Mouse (Mus musculus) neural tube, embryonic 14.5 days (tissue): Measurements from ENCODE around the gene Jak2. TPM values are rescaled to one million over a fixed set of nuclear protein-coding genes. Genes with fewer than 3 reads are reported as not detected.
A peak's percentile ranks its signal among the peaks of the same experiment; 100 is the strongest.

Source experiments
- ATAC-seq: fragments of 200-750 bp; cut with Nextera tagmentation; 2 replicates; pipeline ENCODE4 v1.8.0; 2017; ENCODE audit warnings: low read depth, mild to moderate bottlenecking, moderate TSS enrichment, moderate library complexity
- H3K27ac ChIP-seq: fragments of 300-500 bp; sonication (generic); 2 replicates; pipeline ENCODE4 v1.5.1; 2014; ENCODE audit warnings: low read depth, mild to moderate bottlenecking, control low read depth, low read length, moderate library complexity, mixed read lengths
- H3K27me3 ChIP-seq: fragments of 300-500 bp; sonication (generic); 2 replicates; pipeline ENCODE4 v1.6.1; 2014; ENCODE audit warnings: low read length; ENCODE audit not compliant: control insufficient read depth, insufficient read depth
- H3K36me3 ChIP-seq: fragments of 300-500 bp; sonication (generic); 2 replicates; pipeline ENCODE4 v1.6.1; 2014; ENCODE audit warnings: low read length, mixed read lengths; ENCODE audit not compliant: control insufficient read depth, insufficient read depth
- H3K4me1 ChIP-seq: fragments of 300-500 bp; sonication (generic); 2 replicates; pipeline ENCODE4 v1.6.1; 2014; ENCODE audit warnings: low read length; ENCODE audit not compliant: control insufficient read depth, insufficient read depth
- H3K4me2 ChIP-seq: fragments of 300-500 bp; sonication (generic); 2 replicates; pipeline ENCODE4 v1.6.1; 2014; ENCODE audit warnings: mild to moderate bottlenecking, low read depth, low read length, control low read depth
- H3K4me3 ChIP-seq: fragments of 300-500 bp; sonication (generic); 2 replicates; pipeline ENCODE4 v1.5.1; 2014; ENCODE audit warnings: low read depth, low read length, control low read depth, mixed read lengths
- H3K9ac ChIP-seq: fragments of 300-500 bp; sonication (generic); replicated peaks from 2 replicates; pipeline ENCODE4 v1.6.1; 2014; ENCODE audit warnings: low read depth, mild to moderate bottlenecking, control low read depth, low read length, mixed read lengths
- H3K9me3 ChIP-seq: fragments of 300-500 bp; sonication (generic); 2 replicates; pipeline ENCODE4 v1.6.1; 2016; ENCODE audit warnings: low read length; ENCODE audit not compliant: control insufficient read depth
- whole genome bisulfite sequencing: fragments of 180-500 bp; shearing (Covaris S2); extraction: QIAGEN DNeasy Blood & Tissue Kit; methylation state at CpG from one replicate; pipeline ENCODE4 v1.1.7; 2014; 5-methylcytosine and 5-hydroxymethylcytosine counted together
- polyA plus RNA-seq: library from polyadenylated mRNA; unstranded; fragments of >200 nt; fragmentation: Nextera tagmentation; extraction: Ambion mirVana; gene quantifications from 2 replicates; pipeline ENCODE4 v1.2.1, GENCODE M21; 2014

Jak2 gene
- polyA plus RNA-seq, 1 experiment from 2014 or later = 18.5 TPM

DNA sequence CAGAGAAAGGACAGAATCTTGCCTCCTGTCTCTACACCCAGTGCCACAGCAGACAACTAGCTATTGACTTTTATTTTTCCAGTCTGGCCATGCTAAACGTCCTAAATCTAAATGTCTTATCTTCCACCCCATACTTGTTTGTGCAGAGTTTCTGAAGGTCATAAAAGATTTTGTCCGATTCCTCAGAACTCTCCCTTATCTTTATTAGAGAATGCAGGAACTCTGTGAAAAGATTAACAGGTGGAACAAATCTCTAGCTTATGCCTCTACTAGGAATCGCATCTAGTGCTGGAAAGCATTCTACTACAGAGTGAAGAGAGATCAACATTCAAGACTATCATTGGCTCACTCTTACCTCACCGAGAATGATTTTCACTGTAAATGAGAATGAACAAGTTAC lies 1.7 kb upstream of the Jak2 start:
- Histone ChIP-seq H3K9me3 (no peaks in the 10 kb centered on the region), H3K36me3 (no peaks in the 10 kb centered on the region), H3K4me2 (peak overlapping the region; percentile 75), H3K4me1 (peaks cover 34% of the 10 kb centered on the region), H3K27me3 (no peaks in the 10 kb centered on the region), H3K27ac (peak overlapping the region; percentile 95; the same call in 1 of the 2 replicates), H3K4me3 (peak overlapping the region; percentile 97), H3K9ac (peak overlapping the region; percentile 99; the same call in 1 of the 2 replicates)
- 47% methylated on average over 4 of the region's 4 CpGs for WGBS
- ATAC-seq = no peak

- under 1% methylated on average over 34 of the region's 44 CpGs for WGBS
Measured at GRCm38 (mm10) chr19:29251958-29252801, 552 bp downstream of the Jak2 start.

GRCm38 (mm10) chr19:29252831-29253545 lies 1.4 kb downstream of the Jak2 start:
- H3K9ac ChIP-seq = peak overlapping the region; percentile 99
- H3K4me1 ChIP-seq = peaks cover 38% of the 10 kb centered on the region
- H3K9me3 ChIP-seq = no peaks in the 10 kb centered on the region
- no peak overlapping the region; the same call in 1 of the 2 replicates for H3K27ac ChIP-seq
- H3K36me3 ChIP-seq = no peaks in the 10 kb centered on the region
- no peaks in the 10 kb centered on the region for H3K27me3 ChIP-seq
- WGBS = 22% methylated on average over 10 of the region's 10 CpGs
- H3K4me2 ChIP-seq = peak overlapping the region; percentile 75
- peak overlapping the region; percentile 97 for H3K4me3 ChIP-seq
- no peak for ATAC-seq

More at GRCm38 (mm10) chr19:29251958-29252801, 552 bp downstream of the Jak2 start:
- Histone ChIP-seq H3K9ac (peak overlapping the region; percentile 99), H3K9me3 (no peaks in the 10 kb centered on the region), H3K4me2 (peak overlapping the region; percentile 75), H3K4me1 (peaks cover 38% of the 10 kb centered on the region), H3K4me3 (peak overlapping the region; percentile 97), H3K36me3 (no peaks in the 10 kb centered on the region), H3K27me3 (no peaks in the 10 kb centered on the region), H3K27ac (peak overlapping the region; percentile 95)
- peak; percentile 73 for ATAC-seq

DNA sequence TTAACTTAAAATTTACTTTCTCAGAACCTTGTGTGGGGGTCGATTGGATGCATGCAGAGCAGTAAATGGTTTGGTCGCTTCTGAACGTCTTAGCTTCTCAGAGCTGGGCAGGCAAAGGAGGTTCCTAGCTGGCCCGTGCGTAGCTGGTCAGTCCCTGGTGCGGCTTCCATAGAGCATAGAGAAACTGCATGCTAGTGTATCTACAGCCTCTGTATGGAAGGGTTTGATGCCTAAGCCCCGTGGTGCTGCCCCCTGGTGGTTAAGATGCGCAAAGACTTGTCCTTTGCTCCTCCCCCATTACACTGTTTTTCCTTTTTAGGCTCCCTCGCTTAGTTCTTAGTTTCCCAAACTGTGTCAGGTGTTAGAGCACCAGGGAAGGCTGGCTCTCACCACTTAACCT lies 2.1 kb downstream of the Jak2 start:
- Histone ChIP-seq H3K27ac (no peak overlapping the region), H3K9me3 (no peaks in the 10 kb centered on the region), H3K27me3 (no peaks in the 10 kb centered on the region), H3K4me3 (peak overlapping the region; percentile 97), H3K36me3 (no peaks in the 10 kb centered on the region), H3K4me1 (peaks cover 33% of the 10 kb centered on the region), H3K9ac (no peak overlapping the region; the same call in 1 of the 2 replicates), H3K4me2 (peak overlapping the region; percentile 75)
- peak; percentile 36; the same call in 1 of the 2 replicates for ATAC-seq
- 3% methylated on average over 9 of the region's 9 CpGs for WGBS

DNA sequence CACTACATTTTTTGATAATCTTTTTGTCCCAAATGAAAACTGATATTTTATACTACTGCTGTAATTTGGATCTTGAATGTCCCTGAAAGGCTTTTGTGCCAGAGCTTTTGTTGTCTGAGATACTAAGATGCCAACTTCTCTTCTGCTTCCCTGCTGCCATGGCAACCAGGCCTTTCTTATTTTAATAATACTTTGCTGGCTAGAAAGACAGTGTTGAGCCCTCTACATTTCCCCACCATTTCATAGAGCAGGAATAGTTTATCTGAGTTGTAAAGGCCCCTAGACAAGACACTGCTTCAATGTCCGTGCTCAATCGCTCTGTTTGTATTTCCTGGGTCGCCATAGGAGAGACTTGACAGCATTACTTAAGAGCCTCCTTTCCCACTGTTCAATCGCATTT lies 3.0 kb downstream of the Jak2 start:
- no peaks in the 10 kb centered on the region for H3K36me3 ChIP-seq
- WGBS = 24% methylated on average over 4 of the region's 4 CpGs
- H3K4me2 ChIP-seq = peak overlapping the region; percentile 75
- no peak for ATAC-seq
- H3K27me3 ChIP-seq = no peaks in the 10 kb centered on the region
- H3K9me3 ChIP-seq = no peaks in the 10 kb centered on the region
- H3K4me1 ChIP-seq = peaks cover 26% of the 10 kb centered on the region
- no peak overlapping the region for H3K9ac ChIP-seq
- no peak overlapping the region for H3K4me3 ChIP-seq
- H3K27ac ChIP-seq = no peak overlapping the region; the same call in 1 of the 2 replicates

DNA sequence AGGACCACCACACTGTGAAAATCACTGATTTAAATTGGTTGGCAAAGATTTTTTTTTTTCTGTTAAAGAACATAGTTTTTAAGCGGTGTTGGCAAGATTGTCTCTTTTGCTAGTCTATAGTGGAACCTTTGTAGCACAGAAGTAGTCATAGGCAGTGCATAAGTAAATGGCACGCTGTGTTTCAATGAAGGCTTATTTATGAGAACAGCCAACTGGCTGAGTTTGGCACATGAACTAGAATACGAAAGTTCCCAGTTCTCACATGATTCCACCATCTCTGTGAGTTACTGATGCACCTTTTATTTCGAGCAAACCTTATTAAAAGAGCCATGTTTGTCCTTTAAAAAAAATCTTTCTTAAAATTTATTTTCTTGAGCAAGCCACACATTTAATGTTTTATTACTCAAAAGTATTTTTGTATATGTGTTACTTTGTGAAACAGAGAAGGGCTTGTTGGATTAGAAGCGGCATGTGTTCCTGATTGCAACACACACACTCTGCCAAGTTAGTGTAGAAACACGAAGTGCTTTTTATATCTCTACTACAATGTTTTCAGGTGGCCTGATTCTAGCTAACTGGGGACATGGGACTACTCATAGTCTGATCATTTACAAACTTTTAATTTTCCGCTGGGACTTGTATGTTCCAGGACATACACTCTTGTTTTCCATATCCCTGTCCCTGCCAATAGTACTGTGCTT lies 3.8 kb downstream of the Jak2 start:
- H3K4me2 ChIP-seq = peak overlapping the region; percentile 75; the same call in 1 of the 2 replicates
- peaks cover 24% of the 10 kb centered on the region for H3K4me1 ChIP-seq
- H3K9me3 ChIP-seq = no peaks in the 10 kb centered on the region
- H3K27me3 ChIP-seq = no peaks in the 10 kb centered on the region
- H3K4me3 ChIP-seq = no peak overlapping the region
- ATAC-seq = no peak
- H3K9ac ChIP-seq = no peak overlapping the region
- WGBS = 69% methylated on average over 7 of the region's 7 CpGs
- peak overlapping the region; percentile 3; the same call in 1 of the 2 replicates for H3K27ac ChIP-seq
- no peaks in the 10 kb centered on the region for H3K36me3 ChIP-seq

GRCm38 (mm10) chr19:29261638-29262037 lies 10.0 kb downstream of the Jak2 start:
- H3K9ac ChIP-seq = no peak overlapping the region
- ATAC-seq = no peak
- H3K4me1 ChIP-seq = peaks cover 5% of the 10 kb centered on the region; the same call in 1 of the 2 replicates
- 59% methylated on average over 9 of the region's 9 CpGs for WGBS
- H3K9me3 ChIP-seq = no peaks in the 10 kb centered on the region
- no peaks in the 10 kb centered on the region for H3K27me3 ChIP-seq
- no peaks in the 10 kb centered on the region for H3K36me3 ChIP-seq
- no peak overlapping the region for H3K4me2 ChIP-seq
- no peak overlapping the region for H3K4me3 ChIP-seq
- H3K27ac ChIP-seq = no peak overlapping the region

- Histone ChIP-seq H3K9me3 (no peaks in the 10 kb centered on the region), H3K4me3 (no peak overlapping the region), H3K4me2 (no peak overlapping the region), H3K36me3 (no peaks in the 10 kb centered on the region), H3K9ac (no peak overlapping the region), H3K27me3 (no peaks in the 10 kb centered on the region), H3K27ac (no peak overlapping the region), H3K4me1 (peaks cover 5% of the 10 kb centered on the region; the same call in 1 of the 2 replicates)
- no peak for ATAC-seq
- WGBS = 93% methylated on average over 1 of the region's 1 CpGs
Measured at GRCm38 (mm10) chr19:29263492-29263891, 11.9 kb downstream of the Jak2 start.
